Mouse (Mus musculus): ENCODE results near the gene Rcvrn. TPM values are rescaled to one million over a fixed set of nuclear protein-coding genes. Genes with fewer than 3 reads are reported as not detected.

The Rcvrn gene
- polyA plus RNA-seq, 1 experiment from 2014 or later: not detected

- DNase-seq (ENCODE audit: low spot score) (no peak), ATAC-seq (ENCODE audit: insufficient number of reproducible peaks, low FRiP score, low TSS enrichment, low read depth) (no peak)
- WGBS: 83% methylated on average over 6 of the region's 6 CpGs
- no peaks in the 10 kb centered on the region for H3K9me3 ChIP-seq (ENCODE audit: control insufficient read depth, low read length)
- no peak overlapping the region for H3K9ac ChIP-seq (ENCODE audit: low read length)
- H3K27ac ChIP-seq (replicated peaks; ENCODE audit: low read depth, low read length): no peak overlapping the region
- H3K4me1 ChIP-seq (ENCODE audit: control insufficient read depth, insufficient read depth, low read length): no peaks in the 10 kb centered on the region
- H3K4me3 ChIP-seq (ENCODE audit: low read depth, low read length): no peak overlapping the region
- H3K27me3 ChIP-seq (ENCODE audit: control insufficient read depth, insufficient read depth, low read length): no peaks in the 10 kb centered on the region
- H3K4me2 ChIP-seq (ENCODE audit: low read depth, severe bottlenecking): no peak overlapping the region
- H3K36me3 ChIP-seq (ENCODE audit: control insufficient read depth, insufficient read depth, low read length): no peaks in the 10 kb centered on the region
These were observed 32.0 kb downstream of the Rcvrn start for GRCm38 (mm10) chr11:67727095-67727494.

DNA sequence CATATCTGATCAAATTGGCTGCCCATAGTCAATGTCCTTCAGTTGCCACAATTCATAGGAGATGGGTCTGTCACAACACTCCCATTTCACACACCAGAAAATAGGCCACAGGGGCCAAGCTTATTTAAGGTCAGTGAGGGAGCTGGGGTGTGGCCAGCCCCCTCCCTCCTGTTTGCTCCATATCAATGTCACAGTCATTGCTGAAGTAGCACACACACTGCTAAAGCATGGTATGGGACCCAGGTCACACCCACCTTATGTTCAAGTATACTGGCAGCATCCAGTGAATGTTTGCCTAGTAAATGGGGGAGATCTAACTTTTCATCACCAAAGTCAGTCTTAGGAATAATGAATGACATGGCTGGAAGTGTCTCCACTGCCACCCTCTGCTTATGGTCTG, 33.6 kb downstream of the Rcvrn start:
- ATAC-seq (ENCODE audit: insufficient number of reproducible peaks, low FRiP score, low TSS enrichment, low read depth) (no peak), DNase-seq (ENCODE audit: low spot score) (no peak)
- no peaks in the 10 kb centered on the region for H3K9me3 ChIP-seq (ENCODE audit: control insufficient read depth, low read length)
- no peak overlapping the region for H3K4me2 ChIP-seq (ENCODE audit: low read depth, severe bottlenecking)
- no peaks in the 10 kb centered on the region for H3K4me1 ChIP-seq (ENCODE audit: control insufficient read depth, insufficient read depth, low read length)
- no peak overlapping the region for H3K4me3 ChIP-seq (ENCODE audit: low read depth, low read length)
- no peaks in the 10 kb centered on the region for H3K27me3 ChIP-seq (ENCODE audit: control insufficient read depth, insufficient read depth, low read length)
- no peak overlapping the region for H3K27ac ChIP-seq (replicated peaks; ENCODE audit: low read depth, low read length)
- H3K9ac ChIP-seq (ENCODE audit: low read length): no peak overlapping the region
- H3K36me3 ChIP-seq (ENCODE audit: control insufficient read depth, insufficient read depth, low read length): no peaks in the 10 kb centered on the region

DNA sequence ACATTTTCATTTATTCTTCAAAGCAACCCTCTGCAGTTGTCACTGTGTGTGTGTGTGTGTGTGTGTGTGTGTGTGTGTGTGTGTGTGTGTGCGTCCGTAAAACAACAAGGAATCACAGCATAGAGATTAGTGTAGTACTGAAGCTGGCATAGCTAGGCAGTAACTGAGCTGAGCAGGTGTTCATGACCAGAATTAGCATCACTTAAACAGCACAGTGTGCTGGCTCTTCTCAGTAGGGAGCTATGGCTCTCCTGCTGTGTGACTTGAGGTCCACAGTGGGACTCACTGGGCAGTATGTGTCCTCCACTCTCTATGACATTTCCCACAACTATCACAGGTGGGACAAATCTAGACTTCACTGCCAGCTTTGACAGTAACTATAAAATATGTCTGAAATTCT, 35.9 kb downstream of the Rcvrn start:
- H3K4me3 ChIP-seq (ENCODE audit: low read depth, low read length): no peak overlapping the region
- H3K9me3 ChIP-seq (ENCODE audit: control insufficient read depth, low read length): no peaks in the 10 kb centered on the region
- ATAC-seq (ENCODE audit: insufficient number of reproducible peaks, low FRiP score, low TSS enrichment, low read depth) (no peak), DNase-seq (ENCODE audit: low spot score) (no peak)
- H3K27me3 ChIP-seq (ENCODE audit: control insufficient read depth, insufficient read depth, low read length): no peaks in the 10 kb centered on the region
- no peak overlapping the region for H3K27ac ChIP-seq (replicated peaks; ENCODE audit: low read depth, low read length)
- 94% methylated on average over 2 of the region's 2 CpGs for WGBS
- no peaks in the 10 kb centered on the region for H3K36me3 ChIP-seq (ENCODE audit: control insufficient read depth, insufficient read depth, low read length)
- H3K9ac ChIP-seq (ENCODE audit: low read length): no peak overlapping the region
- no peaks in the 10 kb centered on the region for H3K4me1 ChIP-seq (ENCODE audit: control insufficient read depth, insufficient read depth, low read length)
- H3K4me2 ChIP-seq (ENCODE audit: low read depth, severe bottlenecking): no peak overlapping the region

DNA sequence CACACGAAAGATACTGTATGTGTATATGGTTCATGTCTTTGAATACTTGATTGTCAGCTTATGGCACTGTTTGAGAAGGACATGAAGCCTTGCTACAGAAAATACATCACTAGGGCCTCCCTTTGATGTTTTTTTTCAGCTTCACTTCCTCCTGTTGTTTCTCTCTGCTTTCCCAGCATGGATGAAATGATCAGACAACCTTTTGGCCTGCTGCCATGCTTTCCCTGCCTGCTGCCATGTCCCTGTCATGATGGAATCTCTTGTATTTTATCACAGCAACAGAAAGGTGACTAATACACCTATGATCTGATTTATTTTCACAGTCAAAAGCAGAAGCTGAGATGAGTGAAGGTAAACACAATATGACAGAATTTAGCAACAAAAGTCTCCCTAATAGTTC, 38.6 kb downstream of the Rcvrn start:
- no peak overlapping the region for H3K4me3 ChIP-seq (ENCODE audit: low read depth, low read length)

DNA sequence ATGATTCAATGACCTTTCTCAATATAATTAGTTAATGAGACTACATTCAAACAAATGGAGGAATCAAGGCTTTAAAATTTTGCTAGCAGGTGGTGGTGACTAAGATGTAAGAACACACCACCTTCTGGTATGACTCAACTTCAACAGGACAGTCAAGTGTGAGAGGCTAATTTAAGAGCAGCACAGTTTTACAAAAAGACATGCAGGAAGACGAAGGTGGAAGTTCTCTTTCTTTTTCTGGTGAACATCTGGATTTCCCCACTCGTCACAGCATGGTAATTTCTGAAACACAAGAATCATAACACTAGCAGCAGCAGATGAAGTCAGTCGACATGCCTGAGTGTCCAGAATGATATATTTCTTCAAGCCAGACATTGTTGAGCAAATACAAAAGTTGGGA, 39.5 kb downstream of the Rcvrn start:
- 77% methylated on average over 3 of the region's 3 CpGs for WGBS
- no peak for DNase-seq (ENCODE audit: low spot score)
- Histone ChIP-seq H3K27ac (replicated peaks; ENCODE audit: low read depth, low read length) (no peak overlapping the region), H3K4me1 (ENCODE audit: control insufficient read depth, insufficient read depth, low read length) (no peaks in the 10 kb centered on the region), H3K4me2 (ENCODE audit: low read depth, severe bottlenecking) (no peak overlapping the region), H3K4me3 (ENCODE audit: low read depth, low read length) (no peak overlapping the region), H3K9me3 (ENCODE audit: control insufficient read depth, low read length) (no peaks in the 10 kb centered on the region), H3K27me3 (ENCODE audit: control insufficient read depth, insufficient read depth, low read length) (no peaks in the 10 kb centered on the region), H3K36me3 (ENCODE audit: control insufficient read depth, insufficient read depth, low read length) (no peaks in the 10 kb centered on the region), H3K9ac (ENCODE audit: low read length) (no peak overlapping the region)
- ATAC-seq (ENCODE audit: insufficient number of reproducible peaks, low FRiP score, low TSS enrichment, low read depth): no peak

More for the DNA sequence above, 38.6 kb downstream of the Rcvrn start:
- H3K4me2 ChIP-seq (ENCODE audit: low read depth, severe bottlenecking): no peak overlapping the region
- ATAC-seq (ENCODE audit: insufficient number of reproducible peaks, low FRiP score, low TSS enrichment, low read depth) (no peak), DNase-seq (ENCODE audit: low spot score) (no peak)
- no peaks in the 10 kb centered on the region for H3K27me3 ChIP-seq (ENCODE audit: control insufficient read depth, insufficient read depth, low read length)
- H3K9me3 ChIP-seq (ENCODE audit: control insufficient read depth, low read length): no peaks in the 10 kb centered on the region
- WGBS: 59% methylated on average over 1 of the region's 1 CpGs
- no peaks in the 10 kb centered on the region for H3K4me1 ChIP-seq (ENCODE audit: control insufficient read depth, insufficient read depth, low read length)
- no peaks in the 10 kb centered on the region for H3K36me3 ChIP-seq (ENCODE audit: control insufficient read depth, insufficient read depth, low read length)
- H3K27ac ChIP-seq (replicated peaks; ENCODE audit: low read depth, low read length): no peak overlapping the region
- H3K9ac ChIP-seq (ENCODE audit: low read length): no peak overlapping the region

DNA sequence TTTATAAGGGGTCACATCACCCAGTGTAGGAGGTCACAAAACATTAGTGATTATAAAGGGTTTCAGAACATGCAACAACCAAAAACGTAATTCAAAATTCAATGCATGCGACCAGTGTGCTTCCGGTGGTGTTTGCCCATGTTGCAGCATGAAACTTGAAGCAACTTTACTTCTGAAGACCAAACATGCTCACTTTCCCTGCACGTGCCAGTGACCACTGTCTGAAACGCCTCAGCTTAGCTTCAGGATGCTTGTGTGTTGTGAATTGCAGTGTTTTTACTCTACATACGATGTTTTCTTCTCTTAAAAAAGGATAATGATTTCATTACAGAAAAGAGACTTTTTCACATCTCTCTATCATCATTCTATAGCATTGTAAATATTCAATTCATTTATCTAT, 43.2 kb downstream of the Rcvrn start:
- Histone ChIP-seq H3K4me1 (ENCODE audit: control insufficient read depth, insufficient read depth, low read length) (no peaks in the 10 kb centered on the region), H3K9ac (ENCODE audit: low read length) (no peak overlapping the region), H3K27me3 (ENCODE audit: control insufficient read depth, insufficient read depth, low read length) (no peaks in the 10 kb centered on the region), H3K9me3 (ENCODE audit: control insufficient read depth, low read length) (no peaks in the 10 kb centered on the region), H3K27ac (replicated peaks; ENCODE audit: low read depth, low read length) (no peak overlapping the region), H3K4me2 (ENCODE audit: low read depth, severe bottlenecking) (no peak overlapping the region), H3K36me3 (ENCODE audit: control insufficient read depth, insufficient read depth, low read length) (no peaks in the 10 kb centered on the region), H3K4me3 (ENCODE audit: low read depth, low read length) (no peak overlapping the region)
- 81% methylated on average over 6 of the region's 6 CpGs for whole genome bisulfite sequencing
- ATAC-seq (ENCODE audit: insufficient number of reproducible peaks, low FRiP score, low TSS enrichment, low read depth) (no peak), DNase-seq (ENCODE audit: low spot score) (no peak)

DNA sequence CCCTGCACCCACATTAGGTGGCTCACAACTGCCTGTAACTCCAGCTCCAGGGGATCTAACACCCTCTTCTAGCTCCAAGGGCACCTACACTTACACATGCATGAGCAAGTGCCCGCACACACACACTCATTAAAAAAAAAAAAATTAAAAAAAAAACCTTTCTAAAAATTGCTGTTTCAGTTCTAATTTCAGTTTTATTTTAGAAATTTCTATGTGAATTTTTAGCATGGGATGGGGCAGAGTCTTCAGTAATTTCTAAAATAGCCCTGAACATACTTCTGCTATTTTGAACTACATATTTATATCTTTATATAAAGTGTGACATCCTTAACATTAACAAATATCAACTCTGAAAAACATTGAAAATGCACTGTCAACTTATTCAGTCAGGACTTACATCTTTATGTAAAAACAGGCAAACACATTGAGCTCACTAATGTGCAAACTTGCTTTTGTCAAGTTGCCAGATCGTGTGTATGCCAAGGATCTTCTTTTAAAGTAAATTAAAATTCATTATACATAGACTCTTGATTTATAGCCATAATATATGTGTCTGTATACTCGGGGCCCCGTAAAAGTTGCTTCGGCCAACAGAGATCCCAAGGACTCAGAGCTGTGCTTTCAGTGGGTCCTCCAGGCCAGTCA, 43.8 kb downstream of the Rcvrn start:
- Histone ChIP-seq H3K27me3 (ENCODE audit: control insufficient read depth, insufficient read depth, low read length) (no peaks in the 10 kb centered on the region), H3K4me2 (ENCODE audit: low read depth, severe bottlenecking) (no peak overlapping the region), H3K27ac (replicated peaks; ENCODE audit: low read depth, low read length) (no peak overlapping the region), H3K9ac (ENCODE audit: low read length) (no peak overlapping the region), H3K9me3 (ENCODE audit: control insufficient read depth, low read length) (no peaks in the 10 kb centered on the region), H3K4me3 (ENCODE audit: low read depth, low read length) (no peak overlapping the region), H3K4me1 (ENCODE audit: control insufficient read depth, insufficient read depth, low read length) (no peaks in the 10 kb centered on the region), H3K36me3 (ENCODE audit: control insufficient read depth, insufficient read depth, low read length) (no peaks in the 10 kb centered on the region)
- ATAC-seq (ENCODE audit: insufficient number of reproducible peaks, low FRiP score, low TSS enrichment, low read depth) (no peak), DNase-seq (ENCODE audit: low spot score) (no peak)
- 78% methylated on average over 5 of the region's 5 CpGs for WGBS

GRCm38 (mm10) chr11:67741569-67741968, 46.4 kb downstream of the Rcvrn start:
- no peak for ATAC-seq (ENCODE audit: insufficient number of reproducible peaks, low FRiP score, low TSS enrichment, low read depth)
- no peak overlapping the region for H3K4me3 ChIP-seq (ENCODE audit: low read depth, low read length)
- H3K27me3 ChIP-seq (ENCODE audit: control insufficient read depth, insufficient read depth, low read length): no peaks in the 10 kb centered on the region
- no peak overlapping the region for H3K27ac ChIP-seq (replicated peaks; ENCODE audit: low read depth, low read length)
- H3K4me2 ChIP-seq (ENCODE audit: low read depth, severe bottlenecking): no peak overlapping the region
- no peak overlapping the region for H3K9ac ChIP-seq (ENCODE audit: low read length)
- no peaks in the 10 kb centered on the region for H3K4me1 ChIP-seq (ENCODE audit: control insufficient read depth, insufficient read depth, low read length)
- H3K9me3 ChIP-seq (ENCODE audit: control insufficient read depth, low read length): no peaks in the 10 kb centered on the region
- no peaks in the 10 kb centered on the region for H3K36me3 ChIP-seq (ENCODE audit: control insufficient read depth, insufficient read depth, low read length)
- no peak for DNase-seq (ENCODE audit: low spot score)

Measured in limb, embryonic 11.5 days (tissue).